In genomic region chr11:29676718-29677117, GRCm38 (mm10) we compare ENCODE assay signal across 9 mouse cellular contexts. TPM values are rescaled to one million over a fixed set of nuclear protein-coding genes. Genes with fewer than 3 reads are reported as not detected.
DNase-seq lines count a peak whose midpoint lies in the region; ATAC-seq and TF ChIP-seq lines count a peak whose summit lies in the region.
"Had no signal": no experiment of that assay in that cellular context is flagged by ENCODE, and none has a peak within 500 bp of the region (broad histone marks: within the 10 kb centered on the region; RNA-seq: fewer than 3 reads in every experiment).

No protein-coding gene starts in this region.

- 90% methylated on average over 4 of the region's 4 CpGs for WGBS in intestine, postnatal 0 days
- WGBS in intestine, embryonic 16.5 days: 86% methylated on average over 4 of the region's 4 CpGs
- 64% methylated on average over 4 of the region's 4 CpGs for WGBS in liver, embryonic 13.5 days (ENCODE audit: insufficient replicate concordance)

- no peak for DNase-seq in testis, postnatal 14 days (ENCODE audit: low spot score)
- peak; percentile 13 for DNase-seq in liver, embryonic 13.5 days
- peak; percentile 63 for DNase-seq in thymus, postnatal 4 days
- no peak for DNase-seq in frontal cortex, postnatal 25 days (ENCODE audit: low spot score in 2 of 2)
- no peak for DNase-seq in frontal cortex, postnatal 36 days (ENCODE audit: low spot score in 2 of 2)

- no peak overlapping the region for H3K4me3 ChIP-seq in intestine, postnatal 0 days (ENCODE audit: low read depth, low read length)
- no peak overlapping the region for H3K4me3 ChIP-seq in intestine, embryonic 16.5 days (ENCODE audit: low read length)
- no peak overlapping the region for H3K4me3 ChIP-seq in testis, adult 2 months (ENCODE audit: control insufficient read depth, low read depth, low read length)
- no peak overlapping the region for H3K4me3 ChIP-seq in liver, embryonic 13.5 days (replicated peaks)
- H3K4me3 ChIP-seq: hindbrain, embryonic 15.5 days had no signal

- peak; percentile 35 for TF ChIP-seq CTCF in intestine, postnatal 0 days (IDR thresholded peaks at IDR 0.05; ENCODE audit: low read depth)
- peak; percentile 12; the same call in 1 of the 2 replicates for TF ChIP-seq CTCF in testis, adult 2 months (IDR thresholded peaks at IDR 0.05; ENCODE audit: control insufficient read depth, insufficient read depth, insufficient replicate concordance, low read depth, low read length)

- H3K4me1 ChIP-seq in intestine, postnatal 0 days (replicated peaks; ENCODE audit: control insufficient read depth, insufficient read depth, low read length): no peaks in the 10 kb centered on the region
- no peaks in the 10 kb centered on the region for H3K4me1 ChIP-seq in intestine, embryonic 16.5 days (ENCODE audit: control insufficient read depth, insufficient read depth, low read length)
- H3K4me1 ChIP-seq in testis, adult 2 months (ENCODE audit: control insufficient read depth, insufficient read depth, low read length): no peaks in the 10 kb centered on the region
- H3K4me1 ChIP-seq in liver, embryonic 13.5 days (replicated peaks): no peaks in the 10 kb centered on the region
- H3K4me1 ChIP-seq: hindbrain, embryonic 15.5 days had no signal

- no peak for ATAC-seq in intestine, postnatal 0 days
- no peak for ATAC-seq in intestine, embryonic 16.5 days
- no peak for ATAC-seq in liver, embryonic 13.5 days (ENCODE audit: low read depth)

- H3K9ac ChIP-seq in intestine, postnatal 0 days (ENCODE audit: low read depth, low read length): no peak overlapping the region
- H3K9ac ChIP-seq in intestine, embryonic 16.5 days (ENCODE audit: low read depth, low read length): no peak overlapping the region
- no peak overlapping the region for H3K9ac ChIP-seq in liver, embryonic 13.5 days
- H3K9ac ChIP-seq: hindbrain, embryonic 15.5 days had no signal

- no peaks in the 10 kb centered on the region for H3K27me3 ChIP-seq in intestine, postnatal 0 days (replicated peaks; ENCODE audit: control insufficient read depth, insufficient read depth, low read length)
- H3K27me3 ChIP-seq in intestine, embryonic 16.5 days (replicated peaks; ENCODE audit: control insufficient read depth, insufficient read depth, low read length): no peaks in the 10 kb centered on the region
- no peaks in the 10 kb centered on the region for H3K27me3 ChIP-seq in testis, adult 2 months (ENCODE audit: control insufficient read depth, insufficient read depth, low read length)
- H3K27me3 ChIP-seq in liver, embryonic 13.5 days: no peaks in the 10 kb centered on the region
- H3K27me3 ChIP-seq: hindbrain, embryonic 15.5 days had no signal

- TF ChIP-seq POLR2A in testis, adult 2 months (IDR thresholded peaks at IDR 0.05; ENCODE audit: control insufficient read depth, low read depth, low read length): no peak

- no peak overlapping the region for H3K27ac ChIP-seq in intestine, postnatal 0 days (ENCODE audit: low read depth, low read length)
- no peak overlapping the region for H3K27ac ChIP-seq in intestine, embryonic 16.5 days (ENCODE audit: low read length)
- H3K27ac ChIP-seq in testis, adult 2 months (ENCODE audit: control insufficient read depth, insufficient read depth, low read depth, low read length): no peak overlapping the region
- H3K27ac ChIP-seq in liver, embryonic 13.5 days: no peak overlapping the region
- H3K27ac ChIP-seq: hindbrain, embryonic 15.5 days had no signal

- H3K36me3 ChIP-seq in intestine, postnatal 0 days (ENCODE audit: control insufficient read depth, insufficient read depth): no peaks in the 10 kb centered on the region
- no peaks in the 10 kb centered on the region for H3K36me3 ChIP-seq in intestine, embryonic 16.5 days (ENCODE audit: control insufficient read depth, insufficient read depth, low read length)
- no peaks in the 10 kb centered on the region for H3K36me3 ChIP-seq in testis, adult 2 months (ENCODE audit: control insufficient read depth, insufficient read depth, low read length)
- H3K36me3 ChIP-seq in liver, embryonic 13.5 days: no peaks in the 10 kb centered on the region
- H3K36me3 ChIP-seq: hindbrain, embryonic 15.5 days had no signal

- H3K9me3 ChIP-seq in intestine, postnatal 0 days (ENCODE audit: control insufficient read depth): no peaks in the 10 kb centered on the region
- no peaks in the 10 kb centered on the region for H3K9me3 ChIP-seq in intestine, embryonic 16.5 days (ENCODE audit: control insufficient read depth, low read length)
- no peaks in the 10 kb centered on the region for H3K9me3 ChIP-seq in liver, embryonic 13.5 days (replicated peaks)
- H3K9me3 ChIP-seq: hindbrain, embryonic 15.5 days had no signal

- no peak overlapping the region for H3K4me2 ChIP-seq in intestine, postnatal 0 days (replicated peaks; ENCODE audit: low read depth)
- no peak overlapping the region for H3K4me2 ChIP-seq in intestine, embryonic 16.5 days (ENCODE audit: low read depth, low read length)
- H3K4me2 ChIP-seq in liver, embryonic 13.5 days: no peak overlapping the region
- H3K4me2 ChIP-seq: hindbrain, embryonic 15.5 days had no signal

RNA-seq across cellular contexts. Expression of gene Rtn4, which starts 16.0 kb away (rescaled TPM):
- 99.9 and 102 TPM in 2 replicates for polyA plus RNA-seq in intestine, postnatal 0 days (2015; fragmentation: Nextera tagmentation; extraction: Ambion mirVana)
- polyA plus RNA-seq in intestine, embryonic 16.5 days (2015; fragmentation: Nextera tagmentation; extraction: Ambion mirVana): 32.3 and 39.5 TPM in 2 replicates
- polyA plus RNA-seq in testis, adult 2 months (2012; rRNA removed): 14.9 and 17.2 TPM in 2 replicates
- 11.9 TPM in 2 replicates for polyA plus RNA-seq in liver, embryonic 13.5 days (2015; fragmentation: Nextera tagmentation; extraction: Ambion mirVana)

Comparison
In these comparisons a context has a peak if more than half of its experiments do, and no peak if none do; other contexts are left out.
1. DNase-seq: peak in liver, embryonic 13.5 days (single experiment) and thymus, postnatal 4 days (single experiment); none in testis, postnatal 14 days (single experiment), frontal cortex, postnatal 25 days (0 of 2) and frontal cortex, postnatal 36 days (0 of 2).